Mouse (Mus musculus) activated CD4-positive, CD25-positive, alpha-beta regulatory T cell (primary cell): ENCODE data around the gene Hephl1. TPM values are rescaled to one million over a fixed set of nuclear protein-coding genes. Genes with fewer than 3 reads are reported as not detected.

Experiments
- polyA plus RNA-seq, 2 experiments: library from polyadenylated mRNA; unstranded; fragments of 100-300 nt; shearing (Covaris generic); gene quantifications; one replicate each; pipeline ENCODE4 v1.2.1; 2017

The Hephl1 gene
- polyA plus RNA-seq = not detected

DNA sequence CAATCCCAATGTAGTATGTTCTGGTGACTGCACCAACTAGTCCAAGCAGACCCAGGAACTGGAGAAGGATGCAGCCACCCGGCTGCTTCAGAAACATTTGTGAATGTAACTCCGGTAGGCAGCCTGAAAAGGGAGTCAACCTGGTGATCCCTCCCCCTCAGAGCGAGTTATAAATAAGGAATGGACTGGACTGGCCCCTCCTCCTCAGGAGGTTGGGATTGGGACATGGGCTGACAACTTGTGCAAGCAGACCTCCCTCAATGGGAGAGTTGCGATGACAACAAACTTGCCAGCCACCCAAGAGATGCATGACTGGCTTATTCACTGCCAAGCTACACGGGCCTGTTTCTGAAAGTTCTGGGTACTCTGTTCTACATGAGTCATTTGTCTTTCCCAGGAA is at the start of gene Hephl1:
TSS of gene Hephl1 (minus strand) at position 101 of the 400 bp plus-strand sequence.

DNA sequence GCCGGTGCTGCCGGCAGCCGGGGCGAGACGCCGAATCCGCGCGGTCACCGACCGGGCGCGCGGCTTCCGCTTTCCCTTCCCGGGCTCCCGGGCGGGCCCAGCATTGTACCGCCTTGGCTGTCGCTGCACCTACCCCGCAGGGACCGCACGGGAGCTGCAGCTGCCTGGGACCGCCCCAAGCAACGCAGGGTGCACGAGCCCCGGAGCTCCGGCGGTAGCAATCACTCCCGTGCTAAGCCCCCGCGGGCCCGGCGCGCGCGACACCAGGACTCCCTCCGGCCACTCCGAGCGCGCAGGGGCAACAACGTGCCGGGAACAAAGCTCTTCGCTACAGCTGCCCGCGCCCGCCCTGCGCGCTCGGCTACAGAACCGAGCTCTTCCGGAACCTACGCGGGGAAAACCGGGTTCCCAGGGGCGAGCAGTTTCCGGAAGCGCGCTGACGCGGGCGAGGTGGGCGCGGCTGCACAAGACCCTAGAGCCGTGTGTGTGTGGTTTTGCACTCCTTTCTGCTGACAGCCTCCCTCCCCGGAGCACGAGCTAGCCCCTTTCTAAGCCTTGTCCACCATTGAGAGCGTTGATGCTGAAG is 66.7 kb downstream of the Hephl1 start, which contains the start of gene Panx1:
TSS of gene Panx1 (minus strand) at position 395 of the 586 bp plus-strand sequence.

Other genes with a start within 250 kb of the Hephl1 start
- gene Izumo1r, start 208.2 kb downstream of the Hephl1 start, polyA plus RNA-seq = 100 to 1,000 TPM; 496 to 727 TPM
- gene Panx1, start 66.6 kb downstream of the Hephl1 start, polyA plus RNA-seq = 100 to 1,000 TPM; 151 to 174 TPM
- under 1 TPM in 1 of 2 experiments, not detected in 1; 0.34 TPM for gene Vstm5, start 126.9 kb upstream of the Hephl1 start, polyA plus RNA-seq
- 10 to 100 TPM; 53.2 to 65.5 TPM for gene Med17, start 167.8 kb upstream of the Hephl1 start, polyA plus RNA-seq
- 10 to 100 TPM; 57.2 to 85.0 TPM for gene Taf1d, start 194.1 kb upstream of the Hephl1 start, polyA plus RNA-seq
- gene 4931406C07Rik, start 194.3 kb upstream of the Hephl1 start, polyA plus RNA-seq = 1 to 10 TPM in 1 of 2 experiments, under 1 TPM in 1; 0.83 to 4.0 TPM
- gene Cep295, start 245.7 kb upstream of the Hephl1 start, polyA plus RNA-seq = 10 to 100 TPM; 19.4 to 22.9 TPM